Mouse (Mus musculus) myocyte (in vitro differentiated cells): ENCODE measurements around the gene Supt4a.

Source experiments
- CEBPB ChIP-seq: IDR thresholded peaks from 2 replicates; pipeline ENCODE4 v1.6.1; 2011; ENCODE audit warnings: mild to moderate bottlenecking, moderate library complexity; ENCODE audit not compliant: poor library complexity, insufficient read depth, severe bottlenecking
- E2F4 ChIP-seq: IDR thresholded peaks from one replicate; pipeline ENCODE4 v1.6.1; 2011; ENCODE audit warnings: mild to moderate bottlenecking, control low read depth, moderate library complexity; ENCODE audit not compliant: insufficient read depth
- MAX ChIP-seq: IDR thresholded peaks from one replicate; pipeline ENCODE4 v1.6.1; 2011; ENCODE audit warnings: low read depth, mild to moderate bottlenecking, control low read depth
- MYOD1 ChIP-seq, 3 experiments: IDR thresholded peaks; one replicate each; pipeline ENCODE4 v1.6.1; 2011; ENCODE audit warnings: control low read depth in 2 of 3, low read depth in 2 of 3, mild to moderate bottlenecking in 2 of 3, moderate library complexity in 1 of 3; ENCODE audit not compliant: insufficient read length in 2 of 3, control insufficient read depth in 1 of 3
- MYOG ChIP-seq, 3 experiments: IDR thresholded peaks; one replicate each; pipeline ENCODE4 v1.6.1; 2011; ENCODE audit warnings: control low read depth in 2 of 3, low read depth in 2 of 3, mild to moderate bottlenecking in 2 of 3; ENCODE audit not compliant: insufficient read length in 2 of 3, control insufficient read depth in 1 of 3, insufficient read depth in 1 of 3
- POLR2A ChIP-seq: IDR thresholded peaks from one replicate; pipeline ENCODE4 v1.6.1; 2011; ENCODE audit warnings: low read depth, mild to moderate bottlenecking, control low read depth, moderate library complexity; ENCODE audit not compliant: insufficient read length
- POLR2AphosphoS2 ChIP-seq: IDR thresholded peaks from one replicate; pipeline ENCODE4 v1.6.1; 2011; ENCODE audit warnings: low read depth, control low read depth; ENCODE audit not compliant: insufficient read length
- REST ChIP-seq: IDR thresholded peaks from one replicate; pipeline ENCODE4 v1.6.1; 2011; ENCODE audit warnings: mild to moderate bottlenecking, control low read depth, moderate library complexity; ENCODE audit not compliant: insufficient read depth, insufficient read length
- SRF ChIP-seq: IDR thresholded peaks from one replicate; pipeline ENCODE4 v1.6.1; 2011; ENCODE audit warnings: low read depth; ENCODE audit not compliant: control insufficient read depth, insufficient read length
- TCF12 ChIP-seq: IDR thresholded peaks from one replicate; pipeline ENCODE4 v1.6.1; 2011; ENCODE audit warnings: mild to moderate bottlenecking, control low read depth; ENCODE audit not compliant: poor library complexity, insufficient read depth, severe bottlenecking
- TCF3 ChIP-seq: IDR thresholded peaks from one replicate; pipeline ENCODE4 v1.6.1; 2011; ENCODE audit warnings: low read depth, control low read depth; ENCODE audit not compliant: insufficient read length
- USF1 ChIP-seq: IDR thresholded peaks from one replicate; pipeline ENCODE4 v1.6.1; 2011; ENCODE audit warnings: low read depth, mild to moderate bottlenecking, control low read depth, moderate library complexity

GRCm38 (mm10) chr11:87736647-87737134, 661 bp upstream of the Supt4a start:
- TF ChIP-seq SRF, result no peak
- no peak for TF ChIP-seq CEBPB
- no peak for TF ChIP-seq POLR2A
- TF ChIP-seq E2F4, result no peak
- TF ChIP-seq TCF3, result no peak
- no peak for TF ChIP-seq USF1
- TF ChIP-seq TCF12, result no peak
- TF ChIP-seq MYOG (IDR thresholded peaks at IDR 0.05; ENCODE audit: control insufficient read depth in 1 of 3, insufficient read depth in 1 of 3, insufficient read length in 2 of 3, low read depth in 2 of 3), result no peak
- TF ChIP-seq REST, result no peak
- no peak for TF ChIP-seq MYOD1 (IDR thresholded peaks at IDR 0.05; ENCODE audit: control insufficient read depth in 1 of 3, insufficient read length in 2 of 3, low read depth in 2 of 3)
- no peak for TF ChIP-seq POLR2AphosphoS2
- TF ChIP-seq MAX, result no peak
